ENCODE assay signal across 11 mouse cellular contexts in genomic region chr11:121544755-121545397, GRCm38 (mm10). TPM values are rescaled to one million over a fixed set of nuclear protein-coding genes. Genes with fewer than 3 reads are reported as not detected.
DNase-seq lines count a peak whose midpoint lies in the region; TF ChIP-seq lines count a peak whose summit lies in the region.
"Had no signal": no experiment of that assay in that cellular context is flagged by ENCODE, and none has a peak within 500 bp of the region (broad histone marks: within the 10 kb centered on the region; RNA-seq: fewer than 3 reads in every experiment).

No protein-coding gene starts in this region.

- no peak for TF ChIP-seq EP300 in MEL (IDR thresholded peaks at IDR 0.05; ENCODE audit: low read depth in 1 of 2, low read length in 2 of 2)

- H3K9me3 ChIP-seq in heart, embryonic 10.5 days: no peaks in the 10 kb centered on the region
- H3K9me3 ChIP-seq in MEL (replicated peaks; ENCODE audit: insufficient read depth, low read length): no peaks in the 10 kb centered on the region
- H3K9me3 ChIP-seq: heart, embryonic 13.5 days; neural tube, embryonic 15.5 days had no signal

- peaks cover 29% of the 10 kb centered on the region for H3K4me1 ChIP-seq in heart, embryonic 10.5 days
- peaks cover 29% of the 10 kb centered on the region in 2 experiments for H3K4me1 ChIP-seq in MEL (ENCODE audit: control insufficient read depth in 1 of 2, insufficient read depth in 2 of 2, low read length in 2 of 2)

- TF ChIP-seq POLR2A in MEL (IDR thresholded peaks at IDR 0.05; ENCODE audit: control insufficient read depth in 1 of 2, insufficient read depth in 1 of 2, low read depth in 1 of 2, low read length in 2 of 2, poor library complexity in 1 of 2): no peak

- H3K27me3 ChIP-seq in heart, embryonic 10.5 days (ENCODE audit: insufficient read depth, poor library complexity, severe bottlenecking): no peaks in the 10 kb centered on the region
- H3K27me3 ChIP-seq in MEL (ENCODE audit: control insufficient read depth in 1 of 2, insufficient read depth in 2 of 2, low read length in 2 of 2): no peaks in the 10 kb centered on the region
- H3K27me3 ChIP-seq: heart, embryonic 13.5 days; neural tube, embryonic 15.5 days had no signal

- H3K79me2 ChIP-seq in MEL (ENCODE audit: control insufficient read depth, insufficient read depth, low read length, poor library complexity): no peaks in the 10 kb centered on the region

- H3K4me3 ChIP-seq in heart, embryonic 10.5 days: no peak overlapping the region
- H3K4me3 ChIP-seq in MEL (ENCODE audit: control insufficient read depth in 1 of 2, insufficient read depth in 1 of 2, low read depth in 2 of 2, low read length in 2 of 2): no peak overlapping the region
- H3K4me3 ChIP-seq: heart, embryonic 13.5 days; neural tube, embryonic 15.5 days had no signal

- TF ChIP-seq RAD21 in MEL (IDR thresholded peaks at IDR 0.05; ENCODE audit: low read depth, low read length): no peak

- DNase-seq in heart, embryonic 10.5 days (ENCODE audit: low spot score): no peak
- no peak for DNase-seq in heart, postnatal 4 days
- DNase-seq in MEL (ENCODE audit: low read depth, low spot score): no peak
- DNase-seq in fibroblast of lung, adult 2 months (ENCODE audit: low read depth): peak; percentile 85
- peak; percentile 22 for DNase-seq in lung, postnatal 10 days
- DNase-seq in T-cell, adult 2 months (ENCODE audit: low spot score): no peak
- DNase-seq in layer of hippocampus, adult 9-10 months (ENCODE audit: low spot score): no peak
- DNase-seq in testis, postnatal 14 days (ENCODE audit: low spot score): no peak
- DNase-seq: embryo, embryonic 11 days had no signal

- 71% methylated on average over 7 of the region's 7 CpGs for WGBS in heart, embryonic 10.5 days

- 0 out of 2 replicates have a peak overlapping the region, but pooled peaks have one; percentile 29 for H3K27ac ChIP-seq in heart, embryonic 10.5 days
- no peak overlapping the region for H3K27ac ChIP-seq in MEL (ENCODE audit: control insufficient read depth, low read depth, low read length)
- H3K27ac ChIP-seq: heart, embryonic 13.5 days; neural tube, embryonic 15.5 days had no signal

- no peak overlapping the region for H3K9ac ChIP-seq in MEL (ENCODE audit: control insufficient read depth, low read depth, low read length, poor library complexity, severe bottlenecking)
- H3K9ac ChIP-seq: heart, embryonic 13.5 days; neural tube, embryonic 15.5 days had no signal

- H3K36me3 ChIP-seq in heart, embryonic 10.5 days: peaks cover 17% of the 10 kb centered on the region; the same call in 1 of the 2 replicates
- H3K36me3 ChIP-seq in MEL (ENCODE audit: control insufficient read depth in 1 of 2, insufficient read depth in 2 of 2, low read length in 2 of 2): peaks cover 2 to 20% of the 10 kb centered on the region in 2 experiments

- TF ChIP-seq CTCF in MEL (IDR thresholded peaks at IDR 0.05 in 2 of 3, conservative IDR thresholded peaks at IDR 0.05 in 1 of 3; ENCODE audit: control insufficient read depth in 1 of 3, insufficient read depth in 1 of 3, low read depth in 2 of 3, low read length in 3 of 3, poor library complexity in 1 of 3, severe bottlenecking in 1 of 3): no peak

TF ChIP-seq in MEL, 35 proteins besides CTCF, POLR2A, EP300 and RAD21:
- no peak for TF ChIP-seq TCF12 (IDR thresholded peaks at IDR 0.05; ENCODE audit: low read depth, low read length)
- TF ChIP-seq ELF1 (IDR thresholded peaks at IDR 0.05; ENCODE audit: low read depth, low read length): 0 out of 2 replicates have a peak, but pooled peaks have one; percentile 12
- no peak for TF ChIP-seq NRF1 (IDR thresholded peaks at IDR 0.05; ENCODE audit: insufficient read depth, low read depth, low read length, poor library complexity, severe bottlenecking)

RNA-seq across cellular contexts. Expression of gene Zfp750, which starts 25.7 kb away (rescaled TPM):
- 0.28 and 0.31 TPM in 2 replicates for polyA plus RNA-seq in heart, embryonic 10.5 days (2016; fragmentation: Nextera tagmentation; extraction: Ambion mirVana)
- under 1 TPM in 1 of 2 experiments, not detected in 1; 0.07 TPM for total RNA-seq in heart, postnatal 4 days (2021)
- total RNA-seq in MEL (2012; rRNA removed): 0.08 TPM in 1 of 2 replicates, not detected in the other
- under 1 TPM in 1 of 2 experiments, not detected in 1; 0.06 TPM for polyA plus RNA-seq in MEL (2012; ENCODE audit: insufficient read depth in 1 of 2, insufficient read length in 2 of 2, low read depth in 1 of 2, low replicate concordance in 2 of 2, missing spikeins in 1 of 2)

Comparison
In these comparisons a context has a peak if more than half of its experiments do, and no peak if none do; other contexts are left out.
1. DNase-seq: peak in fibroblast of lung, adult 2 months (single experiment) and lung, postnatal 10 days (single experiment); none in heart, embryonic 10.5 days (single experiment), heart, postnatal 4 days (single experiment), MEL (single experiment), T-cell, adult 2 months (single experiment), layer of hippocampus, adult 9-10 months (single experiment) and testis, postnatal 14 days (single experiment).